In the genomic region with DNA sequence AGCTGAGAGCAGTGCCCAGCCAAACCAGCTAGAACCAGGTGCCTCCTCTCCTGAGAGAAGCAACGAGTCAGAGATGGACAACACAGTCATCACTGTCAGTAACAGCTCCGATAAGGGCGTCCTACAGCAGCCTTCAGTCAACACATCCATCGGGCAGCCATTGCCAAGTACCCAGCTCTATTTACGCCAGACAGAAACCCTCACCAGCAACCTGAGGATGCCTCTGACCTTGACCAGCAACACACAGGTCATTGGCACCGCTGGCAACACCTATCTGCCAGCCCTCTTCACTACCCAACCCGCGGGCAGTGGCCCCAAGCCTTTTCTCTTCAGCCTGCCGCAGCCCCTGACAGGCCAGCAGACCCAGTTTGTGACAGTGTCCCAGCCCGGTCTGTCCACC, we compare ENCODE assay signal across 29 mouse cellular contexts. TPM values are rescaled to one million over a fixed set of nuclear protein-coding genes. Genes with fewer than 3 reads are reported as not detected.
A peak's percentile ranks its signal among the peaks of the same experiment; 100 is the strongest.
DNase-seq lines count a peak whose midpoint lies in the region; ATAC-seq lines count a peak whose summit lies in the region.
"Had no signal": no experiment of that assay in that cellular context is flagged by ENCODE, and none has a peak within 500 bp of the region (broad histone marks: within the 10 kb centered on the region; RNA-seq: fewer than 3 reads in every experiment).

No protein-coding gene starts in this region.

- peak; percentile 67 for ATAC-seq in heart, embryonic 15.5 days (replicated peaks; ENCODE audit: insufficient number of reproducible peaks, insufficient read depth, low FRiP score, low read depth)
- ATAC-seq in kidney, embryonic 16.5 days (ENCODE audit: low FRiP score, low TSS enrichment), result no peak
- ATAC-seq: midbrain, embryonic 16.5 days had no signal

- H3K4me1 ChIP-seq in heart, embryonic 15.5 days (replicated peaks), result peaks cover 11% of the 10 kb centered on the region
- H3K4me1 ChIP-seq in kidney, embryonic 16.5 days (ENCODE audit: insufficient read depth, low read length), result peaks cover 10% of the 10 kb centered on the region
- H3K4me1 ChIP-seq: limb, embryonic 15.5 days; megakaryocyte, embryonic 14.5 days; neural tube, embryonic 15.5 days had no signal

- no peaks in the 10 kb centered on the region for H3K9me3 ChIP-seq in heart, embryonic 15.5 days (replicated peaks)
- H3K9me3 ChIP-seq in kidney, embryonic 16.5 days (ENCODE audit: low read length), result 0 out of 2 replicates have a peak, but pooled peaks cover 6% of the 10 kb centered on the region
- H3K9me3 ChIP-seq: embryonic facial prominence, embryonic 10.5 days; limb, embryonic 15.5 days; neural tube, embryonic 15.5 days had no signal

- peaks cover 18% of the 10 kb centered on the region; the same call in 1 of the 2 replicates for H3K36me3 ChIP-seq in heart, embryonic 15.5 days
- peaks cover 12% of the 10 kb centered on the region for H3K36me3 ChIP-seq in kidney, embryonic 16.5 days (ENCODE audit: insufficient read depth, low read length)

- WGBS in heart, embryonic 15.5 days, result 63% methylated on average over 10 of the region's 10 CpGs
- WGBS in kidney, embryonic 16.5 days, result 93% methylated on average over 10 of the region's 10 CpGs

- peak; percentile 49 for DNase-seq in gastrocnemius, postnatal 25 days
- no peak for DNase-seq in gastrocnemius, postnatal 36 days
- DNase-seq in heart, adult 8-10 months (ENCODE audit: low spot score), result peak; percentile 61
- DNase-seq in heart, postnatal 4 days, result peak; percentile 35
- DNase-seq in cerebellum, adult 11-12 months, result no peak
- DNase-seq in right cerebral cortex, postnatal 36 days (ENCODE audit: low spot score in 2 of 2), result no peak
- DNase-seq: B cell, adult 2 months; cerebellum, adult 8-10 months; kidney, adult 11 months; layer of hippocampus, postnatal 36 days; lung, postnatal 10 days; right cerebral cortex, postnatal 25 days had no signal

- no peak overlapping the region for H3K4me3 ChIP-seq in heart, embryonic 15.5 days
- no peak overlapping the region for H3K4me3 ChIP-seq in kidney, embryonic 16.5 days (ENCODE audit: low read length)
- H3K4me3 ChIP-seq: embryonic facial prominence, embryonic 10.5 days; forebrain, embryonic 13.5 days; layer of hippocampus, adult 2 months; limb, embryonic 15.5 days; neural tube, embryonic 15.5 days had no signal

- H3K27ac ChIP-seq in heart, embryonic 15.5 days, result peak overlapping the region; percentile 35
- no peak overlapping the region for H3K27ac ChIP-seq in kidney, embryonic 16.5 days (ENCODE audit: low read length)
- H3K27ac ChIP-seq: embryonic facial prominence, embryonic 10.5 days; forebrain, embryonic 13.5 days; kidney, postnatal 0 days; limb, embryonic 15.5 days; neural tube, embryonic 15.5 days had no signal

- no peak overlapping the region for H3K4me2 ChIP-seq in heart, embryonic 15.5 days
- H3K4me2 ChIP-seq in kidney, embryonic 16.5 days (replicated peaks; ENCODE audit: low read depth, low read length), result no peak overlapping the region
- H3K4me2 ChIP-seq: forebrain, embryonic 13.5 days; limb, embryonic 15.5 days; neural tube, embryonic 15.5 days had no signal

- intact Hi-C loops in gastrocnemius, postnatal 36 days (cut with DNase I), result no loop called here

- no peaks in the 10 kb centered on the region for H3K27me3 ChIP-seq in heart, embryonic 15.5 days
- no peaks in the 10 kb centered on the region for H3K27me3 ChIP-seq in kidney, embryonic 16.5 days (ENCODE audit: insufficient read depth, low read length)
- H3K27me3 ChIP-seq: forebrain, embryonic 13.5 days; limb, embryonic 15.5 days; megakaryocyte, embryonic 14.5 days; neural tube, embryonic 15.5 days had no signal

- H3K9ac ChIP-seq in heart, embryonic 15.5 days, result no peak overlapping the region
- no peak overlapping the region for H3K9ac ChIP-seq in kidney, embryonic 16.5 days (replicated peaks; ENCODE audit: low read length)
- H3K9ac ChIP-seq: forebrain, embryonic 13.5 days; limb, embryonic 15.5 days; neural tube, embryonic 15.5 days had no signal

RNA-seq across cellular contexts. Expression of gene Tigit, which starts 53.6 kb away (rescaled TPM):
- not detected for total RNA-seq in gastrocnemius, postnatal 25 days (2021)
- not detected for total RNA-seq in gastrocnemius, postnatal 36 days (2021)
- total RNA-seq in heart, adult 8-10 months (2022), result not detected
- not detected in 2 replicates for polyA plus RNA-seq in heart, embryonic 15.5 days (2015; fragmentation: Nextera tagmentation; extraction: Ambion mirVana)
- total RNA-seq in heart, postnatal 4 days (2021), result not detected
- polyA plus RNA-seq in kidney, embryonic 16.5 days (2015; fragmentation: Nextera tagmentation; extraction: Ambion mirVana), result not detected in 2 replicates
- total RNA-seq: adrenal gland, postnatal 4 days; common myeloid progenitor, adult 5-6 weeks; hematopoietic stem cell, adult 5-6 weeks; layer of hippocampus, adult 2 months; layer of hippocampus, postnatal 36 days; left cerebral cortex, postnatal 36 days had no signal
- polyA plus RNA-seq: embryonic facial prominence, embryonic 10.5 days; forebrain, embryonic 13.5 days; frontal cortex, adult 2 months; kidney, postnatal 0 days; limb, embryonic 15.5 days; liver, embryonic 16.5 days; midbrain, embryonic 16.5 days; neural tube, embryonic 15.5 days; stomach, embryonic 16.5 days had no signal

Comparison
In these comparisons a context has a peak if more than half of its experiments do, and no peak if none do; other contexts are left out.
1. DNase-seq: peak in gastrocnemius, postnatal 25 days (single experiment), heart, adult 8-10 months (single experiment) and heart, postnatal 4 days (single experiment); none in gastrocnemius, postnatal 36 days (0 of 2), cerebellum, adult 11-12 months (single experiment) and right cerebral cortex, postnatal 36 days (0 of 2).